30 mouse cellular contexts compared by ENCODE assay signal in the genomic region with DNA sequence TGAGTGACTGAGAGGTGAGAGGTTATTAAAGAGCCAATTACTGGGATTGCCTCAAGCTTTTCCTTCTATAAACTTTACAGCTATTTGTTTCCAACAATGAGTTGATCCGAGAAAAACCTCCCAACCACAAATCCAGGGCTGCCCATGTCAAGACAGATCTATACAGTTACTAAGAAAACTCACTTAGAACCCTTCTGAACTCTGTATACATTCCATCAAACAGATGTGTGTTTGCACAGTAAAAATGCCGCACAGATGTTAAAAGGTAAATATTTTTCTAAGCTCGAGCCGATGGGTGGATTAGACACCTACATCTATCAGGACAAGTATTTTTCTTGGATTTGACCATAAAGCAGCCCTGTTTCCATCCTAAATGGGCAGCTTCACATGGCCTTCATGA.
DNase-seq lines count a peak whose midpoint lies in the region; ATAC-seq lines count a peak whose summit lies in the region.
"Had no signal": no experiment of that assay in that cellular context is flagged by ENCODE, and none has a peak within 500 bp of the region (broad histone marks: within the 10 kb centered on the region; RNA-seq: fewer than 3 reads in every experiment).

No protein-coding gene starts in this region.

- no peaks in the 10 kb centered on the region for H3K27me3 ChIP-seq in heart, embryonic 12.5 days (replicated peaks)
- H3K27me3 ChIP-seq in kidney, embryonic 14.5 days (ENCODE audit: control insufficient read depth, insufficient read depth, low read length), result no peaks in the 10 kb centered on the region
- H3K27me3 ChIP-seq in neural tube, embryonic 13.5 days, result no peaks in the 10 kb centered on the region
- H3K27me3 ChIP-seq in neural tube, embryonic 15.5 days (replicated peaks), result no peaks in the 10 kb centered on the region
- H3K27me3 ChIP-seq: CH12.LX; embryonic facial prominence, embryonic 15.5 days; forebrain, embryonic 12.5 days; neural tube, embryonic 12.5 days had no signal

- H3K9ac ChIP-seq in heart, embryonic 12.5 days, result no peak overlapping the region
- H3K9ac ChIP-seq in kidney, embryonic 14.5 days (ENCODE audit: low read depth, low read length), result no peak overlapping the region
- no peak overlapping the region for H3K9ac ChIP-seq in neural tube, embryonic 13.5 days
- no peak overlapping the region for H3K9ac ChIP-seq in neural tube, embryonic 15.5 days (replicated peaks)
- H3K9ac ChIP-seq: embryonic facial prominence, embryonic 15.5 days; forebrain, embryonic 12.5 days; forebrain, postnatal 0 days; hindbrain, embryonic 14.5 days; liver, embryonic 15.5 days; lung, embryonic 14.5 days; neural tube, embryonic 12.5 days had no signal

- no peak overlapping the region for H3K4me2 ChIP-seq in heart, embryonic 12.5 days
- no peak overlapping the region for H3K4me2 ChIP-seq in kidney, embryonic 14.5 days (replicated peaks; ENCODE audit: low read depth, low read length)
- no peak overlapping the region for H3K4me2 ChIP-seq in neural tube, embryonic 13.5 days
- H3K4me2 ChIP-seq in neural tube, embryonic 15.5 days, result no peak overlapping the region
- H3K4me2 ChIP-seq: embryonic facial prominence, embryonic 15.5 days; forebrain, embryonic 12.5 days; hindbrain, embryonic 14.5 days; liver, embryonic 15.5 days; lung, embryonic 14.5 days; neural tube, embryonic 12.5 days had no signal

- intact Hi-C loops in heart, postnatal 14 days (cut with DNase I), result no loop called here

- no peak overlapping the region for H3K4me3 ChIP-seq in heart, embryonic 12.5 days
- H3K4me3 ChIP-seq in kidney, embryonic 14.5 days (ENCODE audit: low read length), result no peak overlapping the region
- no peak overlapping the region for H3K4me3 ChIP-seq in neural tube, embryonic 13.5 days
- H3K4me3 ChIP-seq in neural tube, embryonic 15.5 days (replicated peaks), result no peak overlapping the region
- H3K4me3 ChIP-seq: embryonic facial prominence, embryonic 15.5 days; forebrain, embryonic 12.5 days; liver, embryonic 15.5 days; midbrain, embryonic 10.5 days; myocyte; neural tube, embryonic 12.5 days had no signal

- DNase-seq in embryo, embryonic 10.5 days (ENCODE audit: low spot score), result peak; percentile 20
- DNase-seq in embryo, embryonic 9.5 days (ENCODE audit: extremely low spot score), result no peak
- DNase-seq in heart, postnatal 14 days, result no peak
- DNase-seq in kidney, postnatal 25 days, result no peak
- DNase-seq: adrenal gland, adult 2 months; adrenal gland, postnatal 36 days; cerebellum, adult 18-20 months; cerebellum, postnatal 10 days; forebrain, postnatal 0 days; gastrocnemius, postnatal 10 days; kidney, adult 8-10 months; layer of hippocampus, postnatal 36 days; lung, embryonic 14.5 days; lung, postnatal 14 days; thymus, adult 18-20 months; thymus, postnatal 25 days had no signal

- peaks cover 33% of the 10 kb centered on the region for H3K4me1 ChIP-seq in heart, embryonic 12.5 days (replicated peaks)
- no peaks in the 10 kb centered on the region for H3K4me1 ChIP-seq in kidney, embryonic 14.5 days (ENCODE audit: control insufficient read depth, insufficient read depth, low read length)
- H3K4me1 ChIP-seq in neural tube, embryonic 13.5 days (replicated peaks), result peaks cover 15% of the 10 kb centered on the region; the same call in 1 of the 2 replicates
- peaks cover 17% of the 10 kb centered on the region for H3K4me1 ChIP-seq in neural tube, embryonic 15.5 days
- H3K4me1 ChIP-seq: embryonic facial prominence, embryonic 15.5 days; midbrain, embryonic 10.5 days; neural tube, embryonic 12.5 days had no signal

- 55% methylated on average over 4 of the region's 4 CpGs for whole genome bisulfite sequencing in heart, embryonic 12.5 days
- 14% methylated on average over 4 of the region's 4 CpGs for WGBS in kidney, embryonic 14.5 days
- 61% methylated on average over 4 of the region's 4 CpGs for WGBS in neural tube, embryonic 13.5 days
- WGBS in neural tube, embryonic 15.5 days, result 66% methylated on average over 4 of the region's 4 CpGs

- H3K36me3 ChIP-seq in heart, embryonic 12.5 days, result no peaks in the 10 kb centered on the region
- H3K36me3 ChIP-seq in kidney, embryonic 14.5 days (ENCODE audit: control insufficient read depth, insufficient read depth, low read length), result no peaks in the 10 kb centered on the region
- H3K36me3 ChIP-seq in neural tube, embryonic 13.5 days, result no peaks in the 10 kb centered on the region
- H3K36me3 ChIP-seq in neural tube, embryonic 15.5 days, result no peaks in the 10 kb centered on the region
- H3K36me3 ChIP-seq: embryonic facial prominence, embryonic 15.5 days; forebrain, embryonic 12.5 days; liver, embryonic 15.5 days; midbrain, embryonic 10.5 days; neural tube, embryonic 12.5 days had no signal

- no peak for ATAC-seq in heart, embryonic 12.5 days (ENCODE audit: insufficient number of reproducible peaks, low FRiP score)
- ATAC-seq in kidney, embryonic 14.5 days (ENCODE audit: low FRiP score, low TSS enrichment), result peak; percentile 77
- no peak for ATAC-seq in neural tube, embryonic 13.5 days (ENCODE audit: low read depth)
- no peak for ATAC-seq in neural tube, embryonic 15.5 days (ENCODE audit: low FRiP score)
- ATAC-seq: activated CD4-positive, CD25-positive, alpha-beta regulatory T cell, adult 4 months; forebrain, postnatal 0 days; midbrain, embryonic 16.5 days had no signal

- H3K9me3 ChIP-seq in heart, embryonic 12.5 days (replicated peaks), result no peaks in the 10 kb centered on the region
- H3K9me3 ChIP-seq in kidney, embryonic 14.5 days (ENCODE audit: control insufficient read depth, low read length), result no peaks in the 10 kb centered on the region
- H3K9me3 ChIP-seq in neural tube, embryonic 13.5 days, result no peaks in the 10 kb centered on the region
- no peaks in the 10 kb centered on the region for H3K9me3 ChIP-seq in neural tube, embryonic 15.5 days (replicated peaks)
- H3K9me3 ChIP-seq: embryonic facial prominence, embryonic 15.5 days; forebrain, embryonic 12.5 days; liver, embryonic 15.5 days; midbrain, embryonic 10.5 days; neural tube, embryonic 12.5 days had no signal

- peak overlapping the region; percentile 31; the same call in 1 of the 2 replicates for H3K27ac ChIP-seq in heart, embryonic 12.5 days (ENCODE audit: poor library complexity, severe bottlenecking)
- H3K27ac ChIP-seq in kidney, embryonic 14.5 days (ENCODE audit: low read depth, low read length), result no peak overlapping the region
- 0 out of 2 replicates have a peak overlapping the region, but pooled peaks have one; percentile 33 for H3K27ac ChIP-seq in neural tube, embryonic 13.5 days (replicated peaks)
- no peak overlapping the region for H3K27ac ChIP-seq in neural tube, embryonic 15.5 days (replicated peaks)
- H3K27ac ChIP-seq: embryonic facial prominence, embryonic 15.5 days; forebrain, embryonic 12.5 days; hindbrain, embryonic 14.5 days; liver, embryonic 15.5 days; midbrain, embryonic 10.5 days; neural tube, embryonic 12.5 days had no signal

Comparison
In these comparisons a context has a peak if more than half of its experiments do, and no peak if none do; other contexts are left out.
1. H3K27ac ChIP-seq: peak in heart, embryonic 12.5 days (single experiment) and neural tube, embryonic 13.5 days (single experiment); none in kidney, embryonic 14.5 days (single experiment) and neural tube, embryonic 15.5 days (single experiment).